In the genomic region with DNA sequence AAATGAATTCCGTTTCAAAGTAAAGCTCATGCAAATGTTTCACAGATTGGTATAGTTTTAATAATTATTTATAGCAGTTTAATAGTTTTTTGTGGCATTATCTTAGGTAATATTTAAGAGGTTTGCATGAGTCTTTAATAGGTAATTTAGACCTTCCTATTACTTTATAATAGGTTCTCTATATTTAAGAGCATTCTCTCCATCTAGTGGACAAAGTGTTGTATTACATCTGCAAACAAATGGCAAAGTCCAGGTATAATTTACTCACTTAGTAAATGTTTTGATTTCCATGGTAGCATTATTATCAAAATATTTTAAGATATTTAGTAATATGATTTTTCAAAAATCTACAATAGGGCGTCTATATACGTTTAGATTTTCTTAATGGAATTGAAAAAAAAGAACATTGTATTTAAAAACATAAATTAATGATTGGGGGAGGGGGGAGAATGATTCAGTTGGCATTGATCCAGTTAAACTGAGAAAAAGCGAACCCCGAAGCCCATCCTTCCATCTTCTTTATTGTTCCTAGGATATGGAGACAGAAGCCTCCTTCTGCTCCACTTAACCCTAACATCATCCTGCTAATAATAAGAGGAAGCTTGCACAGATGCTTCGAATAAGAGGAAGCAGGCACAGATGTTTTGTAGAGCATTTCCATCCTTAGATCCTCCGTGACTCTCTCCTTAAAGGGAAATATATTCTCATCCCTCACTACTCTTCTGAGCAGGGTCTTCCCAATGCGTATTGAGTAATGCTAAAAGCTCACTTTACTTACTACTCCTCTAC, we compare ENCODE assay signal across 9 mouse cellular contexts.
A peak's percentile ranks its signal among the peaks of the same experiment; 100 is the strongest.
DNase-seq lines count a peak whose midpoint lies in the region; ATAC-seq and TF ChIP-seq lines count a peak whose summit lies in the region.
"Had no signal": no experiment of that assay in that cellular context is flagged by ENCODE, and none has a peak within 500 bp of the region (broad histone marks: within the 10 kb centered on the region; RNA-seq: fewer than 3 reads in every experiment).

No protein-coding gene starts in this region.

- 38% methylated on average over 8 of the region's 8 CpGs for WGBS in kidney, embryonic 16.5 days

- peak; percentile 79 for ATAC-seq in megakaryocyte progenitor cell, adult 5-6 weeks (replicated peaks; ENCODE audit: poor library complexity)
- ATAC-seq in kidney, embryonic 16.5 days (ENCODE audit: low FRiP score, low TSS enrichment): no peak

- no peaks in the 10 kb centered on the region for H3K9me3 ChIP-seq in ES-E14 (ENCODE audit: control insufficient read depth, insufficient read depth, low read depth, low read length)
- no peaks in the 10 kb centered on the region for H3K9me3 ChIP-seq in kidney, embryonic 16.5 days (ENCODE audit: low read length)

- H3K36me3 ChIP-seq in ES-E14 (ENCODE audit: control insufficient read depth, insufficient read depth, low read length, poor library complexity, severe bottlenecking): no peaks in the 10 kb centered on the region
- H3K36me3 ChIP-seq in kidney, embryonic 16.5 days (ENCODE audit: insufficient read depth, low read length): no peaks in the 10 kb centered on the region

- H3K27me3 ChIP-seq in kidney, embryonic 16.5 days (ENCODE audit: insufficient read depth, low read length): no peaks in the 10 kb centered on the region

- TF ChIP-seq CTCF in layer of hippocampus, adult 2 months (conservative IDR thresholded peaks at IDR 0.05): peak; percentile 91

- DNase-seq in layer of hippocampus, adult 2 months (ENCODE audit: low spot score in 2 of 2): no peak
- DNase-seq in layer of hippocampus, adult 9-10 months (ENCODE audit: low spot score): no peak
- DNase-seq in ES-E14 (ENCODE audit: low read depth, low spot score): peak; percentile 27
- DNase-seq in adipocyte (ENCODE audit: low spot score): peak; percentile 68
- DNase-seq in adrenal gland, postnatal 14 days: no peak
- no peak for DNase-seq in urinary bladder, postnatal 25 days (ENCODE audit: low spot score)
- DNase-seq: left cerebral cortex, postnatal 4 days had no signal

- no peaks in the 10 kb centered on the region for H3K4me1 ChIP-seq in ES-E14 (ENCODE audit: control insufficient read depth in 2 of 2, insufficient read depth in 2 of 2, low read length in 2 of 2, poor library complexity in 1 of 2)
- no peaks in the 10 kb centered on the region for H3K4me1 ChIP-seq in kidney, embryonic 16.5 days (ENCODE audit: insufficient read depth, low read length)

- H3K27ac ChIP-seq in layer of hippocampus, adult 2 months: no peak overlapping the region
- H3K27ac ChIP-seq in ES-E14 (ENCODE audit: insufficient read depth, low read depth, low read length, poor library complexity, severe bottlenecking): no peak overlapping the region
- no peak overlapping the region for H3K27ac ChIP-seq in kidney, embryonic 16.5 days (ENCODE audit: low read length)

- no peak overlapping the region for H3K4me2 ChIP-seq in kidney, embryonic 16.5 days (replicated peaks; ENCODE audit: low read depth, low read length)

- no peak overlapping the region for H3K4me3 ChIP-seq in layer of hippocampus, adult 2 months
- H3K4me3 ChIP-seq in ES-E14 (ENCODE audit: insufficient read depth in 1 of 2, low read depth in 1 of 2, low read length in 2 of 2, poor library complexity in 1 of 2, severe bottlenecking in 1 of 2): no peak overlapping the region
- H3K4me3 ChIP-seq in kidney, embryonic 16.5 days (ENCODE audit: low read length): no peak overlapping the region

- H3K9ac ChIP-seq in ES-E14 (ENCODE audit: insufficient read depth, low read depth, low read length, poor library complexity, severe bottlenecking): no peak overlapping the region
- no peak overlapping the region for H3K9ac ChIP-seq in kidney, embryonic 16.5 days (replicated peaks; ENCODE audit: low read length)

- in situ Hi-C loops in ES-E14 (cut with MboI; ENCODE audit: low sequenced_read_pairs in 2 of 2, unreplicated experiment in 2 of 2): loop anchor here in 1 of 2 experiments (10.0 kb wide), 2 partner anchors 122 to 502 kb away; no protein-coding TSS in a partner anchor

TF ChIP-seq in ES-E14, 5 proteins besides CTCF, POLR2A, EP300 and RAD21:
- TF ChIP-seq HCFC1 (IDR thresholded peaks at IDR 0.05; ENCODE audit: borderline replicate concordance, insufficient read depth, low read length) (no peak), ZC3H11A (IDR thresholded peaks at IDR 0.05; ENCODE audit: borderline replicate concordance, low read depth, low read length) (0 out of 2 replicates have a peak, but pooled peaks have one; percentile 30)

Comparison
In these comparisons a context has a peak if more than half of its experiments do, and no peak if none do; other contexts are left out.
1. DNase-seq: peak in ES-E14 (single experiment) and adipocyte (single experiment); none in layer of hippocampus, adult 2 months (0 of 2), layer of hippocampus, adult 9-10 months (single experiment), adrenal gland, postnatal 14 days (single experiment) and urinary bladder, postnatal 25 days (single experiment).